Mouse (Mus musculus) layer of hippocampus, adult 9-10 months (tissue): ENCODE data around the gene Bcl7a.

Experiments used
- DNase-seq: peaks from one replicate; pipeline ENCODE4 v3.0.0; 2022; ENCODE audit warnings: low spot score

Gene Bcl7a

GRCm38 (mm10) chr5:123327686-123328085 is 15.9 kb upstream of the Bcl7a start:
- no peak for DNase-seq

- DNase-seq: no peak
These were observed 10.1 kb upstream of the Bcl7a start for GRCm38 (mm10) chr5:123333566-123333965.

- DNase-seq: no peak
These were observed 7.3 kb upstream of the Bcl7a start for GRCm38 (mm10) chr5:123336205-123336961.

- no peak for DNase-seq
These were observed 5.2 kb upstream of the Bcl7a start for GRCm38 (mm10) chr5:123338463-123338862.

GRCm38 (mm10) chr5:123344628-123344962 is 961 bp downstream of the Bcl7a start:
- DNase-seq: no peak

- no peak for DNase-seq
These were observed 1.6 kb downstream of the Bcl7a start for GRCm38 (mm10) chr5:123344963-123345852.

GRCm38 (mm10) chr5:123345853-123346654 is 2.4 kb downstream of the Bcl7a start:
- no peak for DNase-seq

- no peak for DNase-seq
These were observed 3.2 kb downstream of the Bcl7a start for GRCm38 (mm10) chr5:123346701-123347270.

- no peak for DNase-seq
These were observed 4.4 kb downstream of the Bcl7a start for GRCm38 (mm10) chr5:123347985-123348384.

GRCm38 (mm10) chr5:123350386-123350785 is 6.8 kb downstream of the Bcl7a start:
- DNase-seq: no peak

- DNase-seq: no peak
These were observed 12.3 kb downstream of the Bcl7a start for GRCm38 (mm10) chr5:123355918-123356317.

- no peak for DNase-seq
These were observed 13.6 kb downstream of the Bcl7a start for GRCm38 (mm10) chr5:123357253-123357652.

- no peak for DNase-seq
These were observed 15.8 kb downstream of the Bcl7a start for GRCm38 (mm10) chr5:123359431-123359830.

GRCm38 (mm10) chr5:123362911-123363310 is 19.3 kb downstream of the Bcl7a start:
- no peak for DNase-seq

GRCm38 (mm10) chr5:123364302-123364971 is 20.8 kb downstream of the Bcl7a start:
- DNase-seq: no peak

GRCm38 (mm10) chr5:123368869-123369488 is 25.3 kb downstream of the Bcl7a start:
- DNase-seq: no peak

- no peak for DNase-seq
These were observed 26.4 kb downstream of the Bcl7a start for GRCm38 (mm10) chr5:123370049-123370448.

- DNase-seq: no peak
These were observed 31.6 kb downstream of the Bcl7a start for GRCm38 (mm10) chr5:123375262-123375661.

- no peak for DNase-seq
These were observed 32.3 kb downstream of the Bcl7a start for GRCm38 (mm10) chr5:123375793-123376452.

- DNase-seq: no peak
These were observed 32.9 kb downstream of the Bcl7a start for GRCm38 (mm10) chr5:123376569-123376968.
